Mouse (Mus musculus): ENCODE measurements around the gene Hist1h2br.
"Not testable (repeated sequence)": the region's sequence is repeated elsewhere in the genome, so short reads cannot be mapped to it uniquely, and the experiment has no call there.

Gene Hist1h2br

DNA sequence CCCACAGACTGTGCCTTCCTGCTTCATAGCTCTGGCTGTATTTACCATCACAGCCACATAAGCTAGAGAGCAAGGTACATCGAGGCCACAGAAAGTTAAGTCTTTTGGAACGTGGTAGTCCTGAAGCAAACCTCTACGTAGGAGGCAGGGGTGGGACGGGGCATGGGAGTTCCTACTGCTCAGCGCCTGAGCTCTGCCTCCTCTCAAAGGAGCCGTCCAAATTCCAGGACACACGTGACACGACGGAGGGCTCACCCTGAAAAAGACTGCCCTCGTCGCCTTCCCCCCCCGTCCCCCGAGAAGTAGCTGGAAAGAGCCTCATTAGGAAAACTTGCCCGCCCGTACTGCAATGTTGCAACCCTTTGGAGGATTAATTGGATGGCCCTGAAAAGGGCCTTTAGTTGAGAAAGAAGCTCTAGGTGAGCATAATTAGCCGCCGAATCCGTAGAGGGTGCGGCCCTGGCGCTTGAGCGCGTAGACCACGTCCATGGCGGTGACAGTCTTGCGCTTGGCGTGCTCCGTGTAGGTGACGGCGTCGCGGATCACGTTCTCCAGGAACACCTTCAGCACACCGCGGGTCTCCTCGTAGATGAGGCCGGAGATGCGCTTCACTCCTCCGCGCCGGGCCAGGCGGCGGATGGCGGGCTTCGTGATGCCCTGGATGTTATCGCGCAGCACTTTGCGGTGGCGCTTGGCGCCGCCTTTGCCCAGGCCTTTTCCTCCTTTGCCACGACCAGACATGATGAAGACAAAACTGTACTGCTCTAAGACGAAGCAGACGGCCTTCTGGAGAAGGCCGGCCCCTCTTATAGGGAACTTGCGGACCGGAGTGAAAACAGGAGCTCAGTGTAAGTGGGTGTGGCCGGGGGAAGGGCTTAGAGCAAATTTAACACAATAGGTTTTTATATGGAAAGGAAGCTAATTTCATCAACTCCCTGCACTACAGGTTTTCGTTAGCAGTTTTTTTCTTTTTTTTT is 1.8 kb upstream of the Hist1h2br start, which contains the start of gene Hist1h4n:
Hist1h4n (minus strand) TSS at position 779 of the 977 bp plus-strand sequence.
- in situ Hi-C loops (cut with MboI; ENCODE audit: low sequenced_read_pairs) = not testable (repeated sequence)

DNA sequence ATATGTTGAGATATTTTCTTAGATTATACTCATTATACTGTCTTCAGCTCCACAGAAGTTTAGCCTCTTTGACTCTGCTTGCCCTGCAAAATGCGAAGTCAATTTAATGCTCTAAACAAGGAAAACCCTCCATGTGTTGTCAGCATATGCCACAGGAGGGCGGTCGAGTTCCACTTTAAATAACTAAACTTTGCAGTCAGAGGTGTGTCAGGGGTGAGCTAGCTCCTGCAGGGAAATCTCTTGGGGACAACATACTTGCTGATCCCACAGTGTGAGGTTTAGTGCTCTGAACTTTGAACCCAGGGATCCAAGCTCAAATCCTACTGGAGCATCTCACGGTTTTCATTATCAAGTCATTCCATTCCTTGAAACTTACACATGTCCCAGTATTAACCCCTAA is 7.0 kb downstream of the Hist1h2br start:
- in situ Hi-C loops (cut with MboI; ENCODE audit: low sequenced_read_pairs) = not testable (repeated sequence)

DNA sequence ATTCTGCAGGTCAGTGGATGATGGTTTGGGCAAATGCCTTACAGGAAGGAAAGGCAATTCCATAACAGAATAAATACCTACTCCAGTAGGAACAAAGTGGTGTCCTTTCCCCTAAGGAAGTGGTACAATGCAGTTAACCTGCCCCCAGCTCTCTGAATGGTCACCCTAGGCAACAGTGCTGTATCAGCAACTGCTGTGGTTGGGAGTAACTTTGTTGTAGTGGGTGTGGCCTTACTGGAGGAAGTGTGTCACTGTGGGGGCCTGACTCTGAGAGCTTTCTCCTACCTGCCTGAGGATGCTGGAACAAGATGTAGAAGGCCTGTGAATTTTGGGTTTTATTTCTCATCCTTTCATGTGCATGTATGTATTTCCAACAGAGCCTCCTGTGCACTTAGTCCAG is 12.8 kb downstream of the Hist1h2br start:
- in situ Hi-C loops (cut with MboI; ENCODE audit: low sequenced_read_pairs) = not testable (repeated sequence)

DNA sequence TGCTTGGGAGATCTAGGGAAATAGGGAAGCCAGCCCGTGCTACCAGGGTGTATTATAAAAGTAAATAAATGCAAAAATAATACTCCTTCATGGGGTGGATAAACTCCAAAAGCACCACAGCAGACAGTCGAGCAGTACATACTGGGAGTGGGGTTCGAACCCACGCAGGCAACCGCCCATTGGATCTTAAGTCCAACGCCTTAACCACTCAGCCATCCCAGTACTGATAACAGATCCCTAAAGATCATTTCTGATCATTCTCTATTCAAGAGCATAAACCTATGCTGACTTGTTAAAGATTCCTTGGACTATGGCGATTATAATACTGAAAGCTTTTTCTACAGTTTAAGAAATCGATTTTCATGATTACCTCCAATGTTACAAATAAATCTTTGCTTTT is 14.3 kb downstream of the Hist1h2br start:
- in situ Hi-C loops (cut with MboI; ENCODE audit: low sequenced_read_pairs) = no loop called here

DNA sequence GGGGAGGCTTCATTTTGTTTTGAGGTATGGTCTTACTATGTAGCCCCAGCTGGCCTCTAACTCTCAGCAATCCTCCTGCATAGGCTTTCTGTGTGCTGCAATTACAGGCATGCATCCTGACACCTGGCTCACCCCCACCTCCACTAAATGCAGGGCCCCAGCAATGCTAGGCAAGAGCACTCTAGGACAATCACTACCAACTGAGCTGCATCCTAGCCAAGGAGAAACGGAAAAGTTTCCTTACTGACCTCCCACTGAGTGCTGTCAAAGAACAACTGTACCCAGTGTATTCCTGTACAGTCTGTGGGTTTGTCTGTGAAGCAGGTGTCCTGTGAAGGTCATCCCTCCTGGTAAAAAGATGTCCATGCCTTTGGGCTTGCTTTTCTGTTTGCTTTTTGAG is 17.2 kb downstream of the Hist1h2br start:
- in situ Hi-C loops (cut with MboI; ENCODE audit: low sequenced_read_pairs) = loop anchor here (25.0 kb wide), 1 partner anchor 162 kb away; the partner anchor contains the start of gene Prss16

DNA sequence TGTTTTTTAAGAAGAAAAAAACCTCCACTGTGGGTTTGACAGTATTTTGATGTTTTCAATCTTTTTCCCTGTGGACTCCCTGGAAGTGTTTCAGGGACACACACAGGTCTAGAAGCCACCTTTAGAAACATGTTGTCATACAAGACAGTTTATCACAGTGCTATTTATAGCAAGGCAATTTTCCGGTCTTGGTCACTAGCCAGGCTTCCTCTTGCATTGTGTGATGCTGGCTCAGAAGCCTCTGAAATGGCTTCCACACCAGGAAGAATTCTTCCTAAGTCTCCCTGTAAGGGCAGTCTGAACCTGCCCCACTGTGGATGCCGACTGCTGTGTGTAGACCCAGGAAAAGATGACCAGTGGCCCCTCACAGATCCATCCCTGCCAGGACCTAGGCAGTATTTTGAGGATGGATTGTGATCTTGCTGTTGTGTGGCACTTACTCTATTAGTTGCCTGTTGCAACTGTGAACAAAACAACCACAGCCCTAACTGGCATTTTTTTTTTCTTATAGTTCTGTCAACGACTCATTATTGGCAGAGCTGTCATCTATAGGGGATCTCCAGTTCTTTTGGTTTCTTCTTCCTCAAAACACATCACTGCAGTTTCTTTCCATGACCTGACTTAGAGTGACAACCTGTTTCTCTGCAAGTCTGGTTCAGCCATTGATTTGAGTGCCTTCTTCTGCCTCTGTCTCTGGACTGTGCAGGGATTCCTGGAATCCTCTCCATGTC is 18.8 kb downstream of the Hist1h2br start:
- in situ Hi-C loops (cut with MboI; ENCODE audit: low sequenced_read_pairs) = loop anchor here (25.0 kb wide), 1 partner anchor 160 kb away; the partner anchor contains the start of gene Prss16

DNA sequence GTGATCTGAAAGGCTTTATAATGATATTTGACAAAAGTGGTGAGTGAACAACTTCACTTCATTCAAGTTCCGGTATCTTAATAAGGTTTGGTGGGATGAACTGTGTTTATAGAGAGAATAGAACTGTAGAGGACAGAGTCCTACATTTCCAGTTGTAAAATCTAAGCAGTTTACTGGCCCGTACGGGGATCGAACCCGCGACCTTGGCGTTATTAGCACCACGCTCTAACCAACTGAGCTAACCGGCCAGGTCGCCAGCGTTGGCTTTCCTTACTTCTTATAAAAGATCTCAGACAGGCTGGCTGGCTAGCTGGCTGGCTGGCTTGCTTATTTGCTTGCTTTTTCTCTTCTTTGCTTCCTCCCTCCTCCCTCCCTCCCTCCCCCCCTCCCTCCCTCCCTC is 21.6 kb downstream of the Hist1h2br start:
- in situ Hi-C loops (cut with MboI; ENCODE audit: low sequenced_read_pairs) = loop anchor here (25.0 kb wide), 1 partner anchor 157 kb away; the partner anchor contains the start of gene Prss16

DNA sequence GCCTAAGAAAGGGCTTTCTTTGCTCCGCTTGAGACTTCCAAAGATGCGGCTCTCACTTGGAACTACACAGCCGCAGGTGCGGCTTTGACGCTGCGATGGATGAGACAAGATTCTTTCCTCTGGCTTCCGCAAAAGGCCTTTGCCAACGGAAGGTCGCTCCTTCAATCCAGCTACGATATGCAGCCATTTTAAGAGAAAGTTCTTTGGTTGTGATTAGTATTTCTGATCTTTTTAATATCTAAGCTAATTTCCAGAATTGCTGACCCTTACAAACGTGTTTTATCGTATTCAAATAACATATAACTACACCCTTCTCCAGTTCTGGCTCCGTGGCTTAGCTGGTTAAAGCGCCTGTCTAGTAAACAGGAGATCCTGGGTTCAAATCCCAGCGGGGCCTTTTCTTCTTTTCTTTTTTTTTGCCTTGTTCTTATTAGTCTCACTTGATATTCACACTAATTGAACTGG is 22.2 kb downstream of the Hist1h2br start:
- in situ Hi-C loops (cut with MboI; ENCODE audit: low sequenced_read_pairs) = loop anchor here (25.0 kb wide), 1 partner anchor 157 kb away; the partner anchor contains the start of gene Prss16

DNA sequence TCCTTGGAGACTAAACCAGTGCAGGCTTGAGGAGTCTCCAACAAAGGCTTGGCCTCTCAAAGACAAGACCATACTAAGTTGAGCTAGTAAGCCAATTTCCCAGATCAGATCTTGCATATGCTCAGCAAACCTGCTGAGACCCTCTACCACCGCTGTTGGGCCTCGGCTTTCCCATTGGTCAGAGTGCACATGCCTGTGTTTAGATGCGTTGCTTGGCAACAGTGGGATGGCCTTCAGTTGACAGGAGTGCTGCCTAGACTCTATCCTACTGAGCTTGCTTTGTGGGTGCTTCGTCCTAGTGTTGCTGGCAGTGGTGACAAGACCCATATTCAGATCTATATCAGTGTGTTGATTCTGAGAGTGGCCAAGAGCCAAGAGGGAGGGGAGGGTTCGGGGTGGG is 28.1 kb downstream of the Hist1h2br start:
- in situ Hi-C loops (cut with MboI; ENCODE audit: low sequenced_read_pairs) = loop anchor here (25.0 kb wide), 1 partner anchor 151 kb away; the partner anchor contains the start of gene Prss16

DNA sequence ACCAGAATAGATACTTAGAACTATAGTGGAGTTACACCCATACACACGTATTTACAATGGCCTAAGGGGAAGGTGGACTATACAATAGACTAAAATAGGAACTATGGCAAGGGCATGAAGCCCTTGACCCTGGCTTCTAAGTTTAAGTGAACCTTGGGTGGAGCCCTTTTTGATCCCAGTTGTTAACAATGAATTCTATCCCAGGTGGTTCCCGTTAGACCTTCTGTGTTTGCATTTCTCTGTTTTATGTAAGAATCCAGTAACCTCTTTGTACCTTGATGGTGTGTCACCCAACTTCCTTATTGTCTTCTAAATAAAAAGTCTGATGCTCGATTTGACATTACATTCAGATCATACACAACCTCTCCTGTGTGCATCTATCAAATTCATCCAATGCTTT is 32.0 kb downstream of the Hist1h2br start:
- in situ Hi-C loops (cut with MboI; ENCODE audit: low sequenced_read_pairs) = loop anchor here (25.0 kb wide), 1 partner anchor 147 kb away; the partner anchor contains the start of gene Prss16

DNA sequence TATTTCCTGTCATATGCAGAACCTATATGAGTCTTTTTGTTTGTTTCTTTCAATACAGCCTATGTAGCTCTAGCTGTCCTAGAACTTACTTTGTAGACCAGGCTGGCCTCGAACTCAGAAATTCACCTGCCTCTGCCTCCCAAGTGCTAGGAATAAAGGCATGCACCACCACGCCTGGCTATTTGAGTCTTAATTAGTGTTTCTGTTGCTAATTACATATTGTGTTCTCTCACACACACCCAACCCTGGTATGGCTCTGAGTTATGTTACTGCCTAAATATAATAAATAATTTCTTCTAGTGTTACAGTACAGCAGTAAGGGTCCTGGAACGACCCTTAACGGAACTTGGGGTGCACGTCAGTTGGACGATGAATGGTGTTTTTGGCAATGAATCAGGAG is 47.2 kb downstream of the Hist1h2br start:
- in situ Hi-C loops (cut with MboI; ENCODE audit: low sequenced_read_pairs) = loop anchor here (25.0 kb wide), 1 partner anchor 1407 kb away; no protein-coding TSS in a partner anchor

DNA sequence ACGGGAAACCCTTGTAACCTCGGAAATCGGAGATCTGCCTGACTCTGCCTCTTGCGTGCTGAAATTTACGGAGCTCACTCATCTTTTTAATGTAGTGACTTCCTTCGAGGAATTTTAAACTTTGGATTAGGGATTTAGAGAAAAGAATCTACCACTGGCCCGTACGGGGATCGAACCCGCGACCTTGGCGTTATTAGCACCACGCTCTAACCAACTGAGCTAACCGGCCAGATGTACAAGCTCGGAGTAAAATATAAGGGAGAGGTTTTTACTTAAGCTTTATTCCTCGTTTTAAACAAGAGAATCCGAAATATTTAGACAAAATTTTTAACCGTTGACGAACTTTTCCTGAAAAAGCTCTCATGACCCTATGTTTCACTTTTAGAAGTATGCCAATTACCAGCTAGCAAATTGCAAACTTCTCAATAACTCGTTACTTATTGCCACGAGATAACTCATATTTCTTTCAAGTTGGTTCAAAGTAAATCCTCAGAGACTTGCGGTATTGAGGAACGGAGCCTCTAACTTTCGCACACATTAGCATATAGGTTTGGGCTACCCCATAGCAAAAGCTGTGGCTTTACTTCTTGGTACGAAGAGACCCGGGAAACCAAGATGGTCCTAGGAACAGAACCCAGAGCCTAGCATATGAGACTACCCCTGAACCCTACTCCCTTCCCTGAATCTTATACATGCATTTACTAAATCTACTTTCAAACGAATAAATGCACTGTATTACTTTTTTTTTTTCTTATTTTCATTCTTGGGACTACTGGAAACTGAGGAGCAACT is 48.5 kb downstream of the Hist1h2br start:
- in situ Hi-C loops (cut with MboI; ENCODE audit: low sequenced_read_pairs) = loop anchor here (25.0 kb wide), 1 partner anchor 1405 kb away; no protein-coding TSS in a partner anchor

DNA sequence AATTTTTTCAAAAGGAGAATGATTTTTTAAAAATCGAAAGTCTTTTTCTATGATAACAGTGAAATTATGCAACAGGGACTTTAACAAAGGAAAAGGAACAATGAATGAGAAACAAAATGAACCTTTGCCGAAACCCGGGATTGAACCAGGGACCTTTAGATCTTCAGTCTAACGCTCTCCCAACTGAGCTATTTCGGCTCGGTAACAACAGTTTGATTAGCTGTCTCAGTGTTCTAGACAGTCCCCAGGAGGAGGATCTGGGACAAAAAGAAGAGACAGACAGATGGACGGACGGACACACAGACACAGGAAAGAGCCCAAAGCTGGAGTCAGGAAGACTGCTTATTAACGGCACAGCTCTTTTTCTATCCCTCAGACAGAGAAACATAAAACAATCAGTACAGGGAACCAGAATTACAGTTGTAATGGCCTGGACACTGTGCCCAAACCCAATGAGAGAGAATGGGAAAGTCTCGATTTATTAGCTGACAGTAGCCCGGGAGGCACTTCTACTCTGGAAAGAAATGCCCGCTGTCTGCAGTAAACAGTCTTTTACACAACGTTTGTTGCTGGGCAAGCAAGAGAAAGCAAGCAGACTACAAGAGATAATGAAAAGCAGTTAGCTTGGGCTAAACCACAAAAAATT is 49.3 kb downstream of the Hist1h2br start:
- in situ Hi-C loops (cut with MboI; ENCODE audit: low sequenced_read_pairs) = loop anchor here (25.0 kb wide), 1 partner anchor 1404 kb away; no protein-coding TSS in a partner anchor

DNA sequence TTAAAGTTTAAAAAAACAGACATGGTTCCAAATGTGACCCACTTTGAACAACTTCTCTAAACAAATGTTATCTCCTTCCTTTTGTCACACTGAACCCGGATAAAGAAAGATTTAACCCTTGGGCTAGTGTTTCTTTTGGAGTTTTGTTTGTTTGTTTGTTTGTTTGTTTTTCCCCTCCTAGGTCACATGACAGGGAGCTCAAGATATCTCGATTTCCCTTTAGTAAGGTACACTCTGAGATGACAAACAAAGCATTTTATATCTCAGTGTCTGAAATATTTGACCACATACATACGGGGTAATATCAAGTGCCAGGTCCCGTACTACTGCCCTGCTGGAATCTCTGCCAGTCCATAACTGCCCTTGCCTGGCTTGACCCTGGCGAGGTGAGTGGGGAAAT is 49.9 kb downstream of the Hist1h2br start:
- in situ Hi-C loops (cut with MboI; ENCODE audit: low sequenced_read_pairs) = loop anchor here (25.0 kb wide), 1 partner anchor 1404 kb away; no protein-coding TSS in a partner anchor

DNA sequence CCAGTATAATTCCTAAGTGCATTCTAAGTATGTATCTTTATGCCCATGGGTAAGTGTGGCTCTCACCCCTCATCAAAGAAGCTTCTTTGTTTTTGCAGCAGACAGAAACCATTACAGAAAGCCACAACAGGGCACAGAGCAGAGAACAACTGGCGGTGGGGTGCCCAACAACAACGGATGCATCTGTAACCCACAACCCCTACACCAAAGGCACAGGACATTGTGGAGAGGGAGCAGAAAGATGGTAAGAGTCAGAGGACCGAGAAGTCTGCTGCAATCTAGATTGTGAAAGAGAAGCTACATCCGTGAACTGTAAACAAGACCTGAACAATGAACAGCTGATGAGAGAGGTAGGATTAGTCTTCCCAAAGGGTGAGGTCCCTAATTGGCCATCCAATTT is 51.0 kb downstream of the Hist1h2br start:
- in situ Hi-C loops (cut with MboI; ENCODE audit: low sequenced_read_pairs) = loop anchor here (25.0 kb wide), 1 partner anchor 1403 kb away; no protein-coding TSS in a partner anchor
